Mouse (Mus musculus) megakaryocyte, embryonic 14.5 days (primary cell): ENCODE results near the gene Abhd8.

ENCODE experiments used
- FLI1 ChIP-seq: IDR thresholded peaks from 2 replicates; pipeline ENCODE4 v1.6.1; 2012; ENCODE audit warnings: low read length, inconsistent platforms, mixed read lengths
- GATA1 ChIP-seq: IDR thresholded peaks from 3 replicates; pipeline ENCODE4 v1.6.1; 2012; ENCODE audit warnings: mixed read lengths, low read length, inconsistent platforms, borderline replicate concordance

DNA sequence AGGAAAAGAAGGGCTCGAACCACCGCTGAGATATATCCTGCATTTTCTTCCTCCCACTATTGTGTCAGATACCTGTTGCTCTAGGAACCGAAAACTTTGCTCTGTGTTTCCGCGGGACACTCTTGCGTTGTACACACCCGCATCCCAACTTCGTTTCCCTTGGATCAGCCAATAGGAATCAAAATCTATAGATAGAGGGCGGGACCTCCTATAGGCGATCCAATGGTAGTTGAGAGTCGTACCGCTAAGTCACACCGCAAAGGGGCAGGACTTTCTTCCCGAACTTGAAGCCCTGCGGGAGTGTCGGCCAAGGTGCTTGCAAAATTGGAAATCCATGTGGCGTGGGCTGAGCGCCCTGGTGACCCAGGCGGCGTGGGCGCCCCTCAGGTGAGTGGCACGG lies 25.0 kb upstream of the Abhd8 start:
- TF ChIP-seq GATA1 = no peak
- no peak for TF ChIP-seq FLI1
